Mouse (Mus musculus): ENCODE results near the gene Stim2. TPM values are rescaled to one million over a fixed set of nuclear protein-coding genes. Genes with fewer than 3 reads are reported as not detected.

Gene Stim2
- total RNA-seq, 1 experiment from 2014 or later = 26.9 TPM

DNA sequence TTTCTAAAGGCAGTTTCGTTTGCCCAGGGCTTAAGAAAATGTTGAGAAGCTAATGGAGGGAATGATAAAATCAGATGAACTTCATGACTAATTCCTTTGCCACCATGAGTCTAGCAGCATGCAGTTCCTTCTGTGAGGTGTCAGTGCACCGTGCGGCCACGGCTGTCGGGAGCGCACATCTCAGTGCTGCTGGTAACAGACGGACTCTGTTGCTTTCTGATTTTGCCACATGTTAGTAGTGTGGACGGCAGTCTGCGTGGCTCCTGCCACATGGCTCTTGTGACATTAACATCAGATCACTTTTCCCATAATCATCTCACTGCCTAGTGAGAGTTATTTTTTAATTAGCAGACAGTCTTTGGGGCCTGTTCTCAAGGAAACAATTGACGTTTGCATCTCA, 118.2 kb downstream of the Stim2 start:
- no peak for DNase-seq

DNA sequence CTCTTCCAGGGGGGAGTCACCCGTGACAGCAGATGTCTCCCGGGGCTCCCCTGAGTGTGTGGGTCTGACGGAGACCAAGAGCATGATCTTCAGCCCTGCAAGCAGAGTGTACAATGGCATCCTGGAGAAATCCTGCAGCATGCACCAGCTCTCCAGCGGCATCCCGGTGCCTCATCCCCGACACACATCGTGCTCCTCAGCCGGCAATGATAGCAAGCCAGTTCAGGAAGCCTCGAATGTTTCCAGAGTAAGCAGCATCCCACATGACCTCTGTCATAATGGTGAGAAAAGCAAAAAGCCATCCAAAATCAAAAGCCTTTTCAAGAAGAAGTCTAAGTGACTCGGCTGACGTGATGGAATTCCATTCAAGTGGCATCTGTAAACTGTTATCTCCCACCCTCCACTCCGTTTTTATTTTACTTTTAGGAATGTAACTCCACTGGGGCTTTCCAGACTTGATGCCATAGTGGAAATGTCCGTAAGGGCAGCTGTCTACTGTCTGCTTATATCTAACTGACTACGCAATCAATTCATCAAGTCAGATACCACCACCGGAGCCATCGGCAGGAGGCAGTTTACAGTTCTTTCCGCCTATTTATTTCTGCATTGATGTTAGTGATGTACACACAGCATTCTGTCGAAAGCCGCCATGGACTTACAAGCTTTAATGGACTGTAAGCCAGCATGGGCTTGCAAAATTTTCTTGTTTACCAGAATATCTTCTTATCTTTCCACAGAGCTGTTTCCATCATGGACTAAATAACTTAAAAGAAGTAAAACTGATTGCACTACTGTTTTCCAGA, 120.3 kb downstream of the Stim2 start:
- no peak for DNase-seq

DNA sequence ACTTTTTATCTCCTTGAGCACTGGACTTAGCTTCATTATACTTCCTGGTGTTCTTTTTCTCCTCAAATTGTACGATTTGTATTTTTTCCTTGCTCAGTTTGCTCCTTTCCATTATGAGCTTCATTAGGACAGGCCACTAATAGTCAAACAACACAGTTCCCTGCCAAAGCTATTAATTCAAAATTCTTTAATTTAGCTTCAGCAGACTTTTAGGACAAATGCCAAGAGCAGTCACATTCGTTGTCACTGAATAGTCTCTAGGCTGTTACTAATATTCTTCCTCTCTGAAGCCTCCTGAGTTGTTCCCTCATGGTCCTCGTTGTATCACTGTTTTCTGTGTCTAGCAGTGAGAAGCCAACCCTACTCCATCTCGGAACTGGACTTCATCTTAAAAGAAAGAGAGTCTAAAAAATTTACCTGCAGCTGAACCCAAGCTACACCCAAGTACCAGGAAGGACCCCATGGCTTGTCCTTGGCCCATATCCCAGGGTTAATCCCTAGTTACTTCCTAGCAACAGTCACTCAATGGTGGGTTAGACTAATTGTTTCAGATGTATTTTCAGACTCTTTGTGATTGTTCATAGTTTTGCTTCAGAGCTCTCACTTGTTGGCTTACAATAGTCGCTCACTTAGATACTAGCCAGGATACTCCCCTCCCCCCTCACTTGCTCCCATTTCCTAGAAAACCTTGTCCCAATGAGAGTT, 149.9 kb downstream of the Stim2 start:
- no peak for DNase-seq

DNA sequence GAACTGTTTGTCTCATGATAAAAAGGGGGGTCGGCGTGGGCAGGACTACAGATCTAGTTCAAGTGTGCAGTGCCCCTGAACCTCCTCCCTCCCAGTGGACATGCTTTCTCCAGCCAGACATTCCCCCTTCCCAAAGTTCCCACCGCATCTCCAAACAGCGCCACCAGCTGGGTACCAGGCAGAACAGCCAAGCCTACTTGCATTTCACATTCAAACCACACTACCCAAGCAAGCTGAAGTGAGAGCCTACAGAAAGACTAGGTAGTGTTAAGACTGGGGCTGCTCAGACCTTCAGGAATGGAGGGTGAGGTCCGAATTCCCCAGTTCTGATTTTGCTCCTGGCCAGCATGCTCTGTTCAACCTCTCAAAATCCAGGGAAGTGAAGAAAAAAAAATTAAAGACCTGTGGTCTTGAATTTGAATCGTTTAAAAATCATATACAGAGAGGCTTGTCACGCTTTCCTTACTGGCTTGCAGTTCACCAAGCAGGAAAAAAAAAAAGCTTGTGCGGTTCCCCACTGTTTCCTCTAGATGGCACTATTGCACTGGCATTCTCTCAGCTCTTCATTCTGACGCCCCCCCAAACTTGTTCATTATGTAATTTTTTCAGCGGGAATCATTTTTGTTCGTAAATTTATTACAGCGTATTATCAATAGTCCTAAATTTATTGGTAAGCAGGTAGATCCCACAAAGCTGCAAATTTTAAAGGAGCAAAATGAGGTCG, 156.4 kb downstream of the Stim2 start:
- DNase-seq = peak; percentile 17

GRCm38 (mm10) chr5:54155227-54155776, 157.0 kb downstream of the Stim2 start:
- DNase-seq = no peak

DNA sequence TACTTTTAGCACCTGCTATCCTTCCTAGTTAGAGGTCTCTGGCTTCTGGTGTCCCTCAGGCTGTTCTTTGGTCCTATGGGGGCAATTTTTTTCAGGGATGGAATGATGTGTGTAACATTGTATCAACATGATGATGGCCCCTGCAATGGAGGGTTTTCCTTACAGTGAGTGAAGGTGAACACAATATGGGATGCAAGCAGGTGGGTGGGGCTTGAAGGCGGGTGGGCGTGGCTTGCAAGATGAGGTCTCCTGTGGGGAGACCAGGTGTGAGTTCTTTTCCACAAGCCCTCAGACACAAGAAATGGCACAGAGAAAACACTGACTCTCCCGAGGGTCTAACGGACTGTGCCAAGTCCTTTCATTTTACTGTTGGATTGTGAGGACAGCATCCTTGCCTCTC, 157.6 kb downstream of the Stim2 start:
- no peak for DNase-seq

GRCm38 (mm10) chr5:54156944-54157527, 158.7 kb downstream of the Stim2 start:
- DNase-seq = no peak

- DNase-seq = no peak
These were observed 159.9 kb downstream of the Stim2 start for GRCm38 (mm10) chr5:54158230-54158629.

DNA sequence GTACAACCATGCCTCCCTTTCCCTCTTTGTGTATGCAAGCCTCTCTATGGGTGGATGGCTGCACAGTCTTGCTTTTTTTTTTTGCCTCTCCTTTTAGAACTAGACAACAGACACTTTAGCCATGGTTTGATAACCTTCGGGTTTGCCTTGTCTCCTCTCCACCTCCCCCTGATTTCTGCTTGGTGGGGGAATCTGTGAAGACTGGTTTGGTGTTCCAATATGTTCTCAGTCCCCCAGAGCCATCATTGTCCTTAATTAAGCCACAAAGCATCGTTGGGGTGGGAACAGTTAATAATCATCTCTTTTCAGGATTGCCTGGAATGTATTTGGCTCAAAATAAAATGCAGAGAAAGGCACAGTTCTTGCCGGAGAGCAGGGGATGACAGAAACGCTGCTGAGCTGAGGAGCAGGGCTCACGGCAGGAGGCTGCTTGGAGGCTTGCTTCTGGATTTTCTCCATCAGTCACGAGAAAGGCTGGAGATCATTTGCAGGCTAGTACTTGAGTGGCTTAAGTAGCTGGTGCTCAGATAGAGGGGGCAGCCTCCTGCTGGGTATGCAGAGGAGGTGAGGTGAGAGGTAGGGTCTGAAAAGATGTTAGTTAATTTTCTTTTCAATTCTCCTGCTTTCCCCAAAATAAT, 161.0 kb downstream of the Stim2 start:
- no peak for DNase-seq

DNA sequence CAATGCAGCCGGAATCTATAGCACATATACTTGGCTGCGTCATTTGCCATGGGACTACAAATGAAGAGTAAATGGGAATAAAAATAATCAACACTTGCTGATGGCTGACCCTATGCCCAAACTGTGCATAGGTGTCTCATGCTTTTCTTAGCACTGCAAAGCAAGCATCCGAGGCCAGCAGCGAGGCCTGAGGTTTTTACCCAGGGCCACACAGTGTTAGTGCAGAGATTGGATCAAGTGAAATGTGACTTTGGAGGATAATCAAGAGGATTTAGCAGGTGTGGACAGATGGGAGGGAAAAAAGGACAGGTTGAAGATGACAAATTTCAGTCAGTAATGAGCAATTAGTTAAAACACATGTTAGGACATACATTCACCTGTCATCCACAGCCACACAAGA, 162.3 kb downstream of the Stim2 start:
- DNase-seq = no peak

DNA sequence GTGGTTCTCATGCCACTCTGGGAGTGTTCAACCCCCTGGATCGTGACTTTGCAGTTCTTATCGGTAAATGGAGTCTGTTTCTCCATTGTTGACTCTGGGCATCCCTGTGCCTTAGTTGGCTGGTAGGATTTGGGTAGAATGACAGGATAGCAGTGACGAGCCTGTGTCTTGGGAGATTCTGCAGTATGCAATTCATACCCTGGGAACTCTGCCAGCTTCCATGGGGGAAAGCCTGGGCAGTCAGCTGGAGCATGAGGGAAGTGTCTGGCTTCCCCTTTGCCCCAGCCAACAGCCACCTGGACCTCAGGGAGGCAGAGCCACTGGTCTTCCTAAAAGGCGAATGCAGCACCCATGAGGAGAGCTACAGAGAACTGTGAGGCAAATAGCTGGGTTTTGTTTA, 165.6 kb downstream of the Stim2 start:
- DNase-seq = peak; percentile 12

Other genes with a start within 250 kb of the Stim2 start
- 21.8 and 23.4 TPM in 2 replicates for gene Tbc1d19, start 188.9 kb upstream of the Stim2 start, total RNA-seq (2021)